Mouse (Mus musculus) liver, postnatal 0 days (tissue): ENCODE data around the gene Nkx1-2. TPM values are rescaled to one million over a fixed set of nuclear protein-coding genes. Genes with fewer than 3 reads are reported as not detected.

Experiments
- ATAC-seq: fragments of 200-750 bp; cut with Nextera tagmentation; 2 replicates; pipeline ENCODE4 v1.8.0; 2017; ENCODE audit warnings: mild to moderate bottlenecking, moderate library complexity
- DNase-seq: peaks from one replicate; pipeline ENCODE4 v3.0.0-alpha.2; 2016
- H3K27ac ChIP-seq: fragments of 300-500 bp; sonication (generic); 2 replicates; pipeline ENCODE4 v1.5.1; 2014; ENCODE audit warnings: antibody characterized with exemption, moderate library complexity, mild to moderate bottlenecking, low read depth
- H3K27me3 ChIP-seq: fragments of 300-500 bp; sonication (generic); 2 replicates; pipeline ENCODE4 v1.6.1; 2014; ENCODE audit warnings: low read length, control low read depth, mixed read lengths; ENCODE audit not compliant: insufficient read depth
- H3K36me3 ChIP-seq: fragments of 300-500 bp; sonication (generic); replicated peaks from 2 replicates; pipeline ENCODE4 v1.6.1; 2014; ENCODE audit warnings: mild to moderate bottlenecking, control low read depth, low read length, moderate library complexity, mixed read lengths; ENCODE audit not compliant: insufficient read depth
- H3K4me1 ChIP-seq: fragments of 300-500 bp; sonication (generic); 2 replicates; pipeline ENCODE4 v1.6.1; 2014; ENCODE audit warnings: antibody characterized with exemption, mild to moderate bottlenecking, control low read depth; ENCODE audit not compliant: insufficient read depth
- H3K4me2 ChIP-seq: fragments of 300-500 bp; sonication (generic); 2 replicates; pipeline ENCODE4 v1.6.1; 2014; ENCODE audit warnings: low read depth, mild to moderate bottlenecking, low read length, moderate library complexity, mixed read lengths
- H3K4me3 ChIP-seq: fragments of 300-500 bp; sonication (generic); 2 replicates; pipeline ENCODE4 v1.5.1; 2014; ENCODE audit warnings: low read depth, low read length
- H3K9ac ChIP-seq: fragments of 300-500 bp; sonication (generic); replicated peaks from 2 replicates; pipeline ENCODE4 v1.6.1; 2014; ENCODE audit warnings: mild to moderate bottlenecking, moderate library complexity
- H3K9me3 ChIP-seq: fragments of 300-500 bp; sonication (generic); 2 replicates; pipeline ENCODE4 v1.6.1; 2016; ENCODE audit warnings: mild to moderate bottlenecking, control low read depth, low read length, mixed read lengths
- CTCF ChIP-seq: sonication (generic); IDR thresholded peaks from 2 replicates; pipeline ENCODE4 v1.5.1; 2016; ENCODE audit warnings: antibody characterized with exemption, low read depth
- EP300 ChIP-seq: IDR thresholded peaks from 2 replicates; pipeline ENCODE4 v1.6.1; 2016; ENCODE audit warnings: antibody characterized with exemption, low read depth, mild to moderate bottlenecking
- WGBS: fragments of 180-500 bp; shearing (Covaris S2); extraction: QIAGEN DNeasy Blood & Tissue Kit; methylation state at CpG from one replicate; pipeline ENCODE4 v1.1.7; 2014; ENCODE audit not compliant: insufficient replicate concordance; 5-methylcytosine and 5-hydroxymethylcytosine counted together
- polyA plus RNA-seq: library from polyadenylated mRNA; unstranded; fragments of >200 nt; fragmentation: Nextera tagmentation; extraction: Ambion mirVana; gene quantifications from 2 replicates; pipeline ENCODE4 v1.2.1, GENCODE M21; 2015

The Nkx1-2 gene
- polyA plus RNA-seq, 1 experiment from 2014 or later, result not detected

DNA sequence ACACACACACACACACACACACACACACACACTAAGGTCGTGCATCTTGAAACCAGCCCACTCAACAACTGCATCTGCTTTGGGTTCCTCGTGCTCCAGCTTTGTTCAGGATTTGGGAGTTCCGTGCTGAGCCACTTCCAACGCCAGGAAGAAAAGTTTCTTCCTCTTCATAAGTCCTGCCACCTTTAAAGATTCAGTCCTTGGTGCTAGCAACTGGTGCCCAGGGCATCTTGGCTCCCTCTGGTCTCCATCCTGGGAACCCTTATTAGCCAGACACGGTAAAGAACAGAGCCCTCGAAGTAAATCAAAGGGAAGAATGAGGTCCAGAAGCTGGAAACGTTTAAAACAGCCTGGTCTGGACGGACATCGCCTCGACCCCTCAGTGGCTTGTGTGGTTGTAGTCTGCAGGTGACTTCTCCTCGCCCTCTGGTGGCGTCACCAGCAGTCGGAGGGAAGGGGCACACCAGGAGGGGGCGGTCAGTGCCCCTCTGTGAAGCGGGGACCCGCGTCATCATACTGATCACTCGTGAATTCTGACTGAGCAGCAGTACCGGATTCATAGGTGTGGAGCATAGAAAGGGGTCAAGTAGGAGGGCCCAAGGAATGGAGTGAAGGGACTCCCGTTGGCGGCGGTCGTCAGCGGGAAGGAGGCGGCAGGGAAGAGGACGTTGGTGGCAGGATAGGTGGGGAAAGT lies 2.7 kb downstream of the Nkx1-2 start:
- DNase-seq (no peak), ATAC-seq (no peak)
- H3K4me1 ChIP-seq, result peaks cover 11% of the 10 kb centered on the region; the same call in 1 of the 2 replicates
- no peaks in the 10 kb centered on the region for H3K9me3 ChIP-seq
- no peak overlapping the region for H3K9ac ChIP-seq
- peak overlapping the region; percentile 68 for H3K4me2 ChIP-seq
- TF ChIP-seq EP300 (no peak), CTCF (peak; percentile 32)
- H3K36me3 ChIP-seq, result no peaks in the 10 kb centered on the region
- H3K27ac ChIP-seq, result no peak overlapping the region
- H3K27me3 ChIP-seq, result peaks cover 68% of the 10 kb centered on the region
- WGBS, result 7% methylated on average over 26 of the region's 26 CpGs
- peak overlapping the region; percentile 34 for H3K4me3 ChIP-seq

DNA sequence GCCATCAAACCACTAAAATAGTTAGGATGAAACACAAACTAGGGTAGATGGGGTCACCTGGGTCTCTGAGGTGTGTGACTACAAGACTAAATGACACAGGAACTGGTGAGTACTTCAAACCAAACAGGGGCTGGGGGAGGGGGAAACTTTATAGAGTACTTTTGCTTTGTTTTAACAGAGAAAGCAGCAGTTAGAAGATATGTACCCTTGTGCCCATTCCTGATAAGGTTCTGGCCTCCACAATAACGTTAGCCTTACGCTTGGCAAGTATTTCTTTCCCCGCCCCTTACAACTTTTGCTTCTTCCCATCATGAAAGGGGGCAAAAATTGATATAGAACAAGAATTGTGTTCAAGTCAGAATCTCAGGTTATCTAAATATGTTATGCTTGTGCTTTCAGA lies 3.6 kb downstream of the Nkx1-2 start:
- peak; percentile 70 for ATAC-seq
- Histone ChIP-seq H3K36me3 (no peaks in the 10 kb centered on the region), H3K27ac (no peak overlapping the region), H3K4me2 (no peak overlapping the region), H3K4me3 (no peak overlapping the region), H3K9me3 (no peaks in the 10 kb centered on the region), H3K27me3 (peaks cover 64% of the 10 kb centered on the region), H3K4me1 (peaks cover 11% of the 10 kb centered on the region; the same call in 1 of the 2 replicates), H3K9ac (no peak overlapping the region)
- no peak for TF ChIP-seq CTCF
- TF ChIP-seq EP300, result peak; percentile 87
- 45% methylated on average over 3 of the region's 3 CpGs for WGBS
- no peak for DNase-seq

DNA sequence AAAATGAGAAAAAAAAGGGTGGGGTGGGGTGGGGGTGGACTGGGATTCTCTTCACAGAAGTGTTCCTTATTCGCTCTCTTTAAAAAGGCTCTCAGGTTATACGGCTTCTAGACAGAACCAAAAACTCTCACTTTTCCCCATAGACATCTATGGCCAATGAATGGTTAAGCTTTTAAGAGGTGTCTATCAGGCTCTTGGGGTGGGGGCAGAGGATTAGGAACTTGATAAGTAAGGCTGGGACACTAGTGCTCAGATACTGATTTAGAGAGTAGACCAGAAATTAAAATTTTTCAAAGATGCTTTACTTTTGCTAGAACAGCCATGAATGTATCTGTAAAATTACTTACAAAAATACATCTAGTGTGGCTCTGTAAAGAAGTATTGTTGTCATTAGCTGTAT lies 5.1 kb downstream of the Nkx1-2 start:
- Histone ChIP-seq H3K36me3 (no peaks in the 10 kb centered on the region), H3K27me3 (peaks cover 49% of the 10 kb centered on the region), H3K4me1 (peaks cover 7% of the 10 kb centered on the region; the same call in 1 of the 2 replicates), H3K4me2 (no peak overlapping the region), H3K9ac (no peak overlapping the region), H3K9me3 (no peaks in the 10 kb centered on the region), H3K27ac (no peak overlapping the region), H3K4me3 (no peak overlapping the region)
- DNase-seq (no peak), ATAC-seq (no peak)
- 84% methylated on average over 2 of the region's 2 CpGs for WGBS
- TF ChIP-seq CTCF (no peak), EP300 (no peak)

DNA sequence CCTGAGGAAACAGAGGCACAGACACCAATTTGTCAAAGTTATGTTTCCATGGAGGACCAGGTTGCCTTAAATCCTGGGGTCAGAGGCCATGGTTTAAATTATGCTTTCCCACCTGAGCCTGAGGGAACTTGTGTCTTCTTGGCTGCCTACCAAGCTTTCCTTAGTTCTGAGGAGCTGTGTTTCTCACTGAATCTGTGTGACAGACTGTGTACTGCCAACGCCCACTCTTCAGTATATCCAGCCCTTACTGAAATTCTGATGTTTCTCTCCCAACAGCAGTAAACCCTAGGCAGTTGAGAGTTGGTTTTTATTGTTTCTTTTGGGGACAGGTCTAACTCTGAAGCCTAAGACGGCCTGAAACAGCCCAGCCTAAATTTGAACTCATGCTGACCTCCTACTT lies 5.7 kb downstream of the Nkx1-2 start:
- no peak for TF ChIP-seq CTCF
- no peak for TF ChIP-seq EP300
- Histone ChIP-seq H3K27me3 (peaks cover 43% of the 10 kb centered on the region), H3K4me1 (peaks cover 6% of the 10 kb centered on the region; the same call in 1 of the 2 replicates), H3K9ac (no peak overlapping the region), H3K36me3 (no peaks in the 10 kb centered on the region), H3K27ac (no peak overlapping the region), H3K9me3 (no peaks in the 10 kb centered on the region), H3K4me3 (no peak overlapping the region), H3K4me2 (no peak overlapping the region)
- ATAC-seq (no peak), DNase-seq (no peak)
- WGBS, result 74% methylated on average over 2 of the region's 2 CpGs

GRCm38 (mm10) chr7:132589610-132590009 lies 9.8 kb downstream of the Nkx1-2 start:
- ATAC-seq, result peak; percentile 65
- H3K27ac ChIP-seq, result no peak overlapping the region

GRCm38 (mm10) chr7:132587167-132587566 lies 12.3 kb downstream of the Nkx1-2 start:
- no peak overlapping the region for H3K4me3 ChIP-seq
- H3K27ac ChIP-seq, result no peak overlapping the region
- 64% methylated on average over 5 of the region's 5 CpGs for WGBS
- H3K9me3 ChIP-seq, result no peaks in the 10 kb centered on the region
- peaks cover 29% of the 10 kb centered on the region for H3K27me3 ChIP-seq
- DNase-seq (no peak), ATAC-seq (no peak)
- no peak overlapping the region for H3K4me2 ChIP-seq
- no peaks in the 10 kb centered on the region; the same call in 1 of the 2 replicates for H3K4me1 ChIP-seq
- TF ChIP-seq EP300 (no peak), CTCF (no peak)
- no peak overlapping the region for H3K9ac ChIP-seq
- no peaks in the 10 kb centered on the region for H3K36me3 ChIP-seq

More at GRCm38 (mm10) chr7:132589610-132590009, 9.8 kb downstream of the Nkx1-2 start:
- H3K4me1 ChIP-seq, result no peaks in the 10 kb centered on the region; the same call in 1 of the 2 replicates
- no peak overlapping the region for H3K9ac ChIP-seq
- 48% methylated on average over 5 of the region's 5 CpGs for WGBS
- no peak overlapping the region for H3K4me2 ChIP-seq
- H3K4me3 ChIP-seq, result no peak overlapping the region
- H3K27me3 ChIP-seq, result peaks cover 19% of the 10 kb centered on the region
- no peaks in the 10 kb centered on the region for H3K9me3 ChIP-seq
- no peaks in the 10 kb centered on the region for H3K36me3 ChIP-seq
- peak; percentile 60 for DNase-seq
- no peak for TF ChIP-seq EP300
- no peak for TF ChIP-seq CTCF
